Mouse (Mus musculus) lung, postnatal 14 days (tissue): ENCODE measurements at regions not wholly inside any gene's neighbourhood (a gene's known extent, or its start where the extent isn't known, plus 50 kb on each side); places are given as distances from the start of the nearest gene placed in this dataset.

Experiments
- DNase-seq: peaks from one replicate; pipeline ENCODE4 v3.0.0; 2021

- no peak for DNase-seq
Measured at GRCm38 (mm10) chr6:67113261-67113660, 76.0 kb upstream of the Gadd45a start.

DNA sequence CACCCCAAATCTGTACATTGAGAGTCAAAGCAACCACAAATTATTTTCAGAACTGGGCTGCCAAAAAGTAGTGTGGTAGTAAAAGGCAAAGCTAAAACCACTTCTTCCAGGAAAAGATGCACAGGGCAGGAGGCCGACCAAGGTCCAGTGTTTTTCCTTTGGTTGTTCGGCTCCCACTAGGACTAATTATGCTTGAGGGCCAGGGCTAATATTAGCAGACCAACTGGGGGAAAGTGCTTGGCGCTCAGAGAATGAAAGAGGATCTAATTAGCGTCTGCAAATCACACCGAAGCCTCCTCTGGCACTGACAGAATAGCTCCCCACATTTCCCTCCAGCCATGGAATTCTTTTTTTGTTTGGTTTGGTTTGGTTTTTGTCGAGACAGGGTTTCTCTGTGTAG, 75.1 kb upstream of the Gadd45a start:
- no peak for DNase-seq

DNA sequence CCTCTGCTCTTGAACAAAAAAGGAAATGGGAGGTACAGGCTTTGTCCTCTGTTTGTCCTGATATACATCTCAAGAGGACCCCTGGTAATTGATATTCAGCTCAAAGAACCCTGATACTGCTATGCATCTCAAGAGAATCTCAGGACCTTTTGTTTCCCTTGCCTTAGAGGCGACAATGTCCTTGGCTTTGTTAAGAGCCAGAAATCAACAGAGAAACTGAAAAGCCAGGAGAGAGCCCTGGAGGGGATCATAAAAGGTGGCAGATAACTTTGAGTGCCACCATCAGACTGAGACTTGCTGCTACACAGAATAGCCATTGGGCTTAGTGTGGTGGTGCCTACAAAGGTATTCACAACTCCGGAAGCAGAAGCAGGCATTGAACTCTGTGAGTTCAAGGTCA, 74.3 kb upstream of the Gadd45a start:
- no peak for DNase-seq

DNA sequence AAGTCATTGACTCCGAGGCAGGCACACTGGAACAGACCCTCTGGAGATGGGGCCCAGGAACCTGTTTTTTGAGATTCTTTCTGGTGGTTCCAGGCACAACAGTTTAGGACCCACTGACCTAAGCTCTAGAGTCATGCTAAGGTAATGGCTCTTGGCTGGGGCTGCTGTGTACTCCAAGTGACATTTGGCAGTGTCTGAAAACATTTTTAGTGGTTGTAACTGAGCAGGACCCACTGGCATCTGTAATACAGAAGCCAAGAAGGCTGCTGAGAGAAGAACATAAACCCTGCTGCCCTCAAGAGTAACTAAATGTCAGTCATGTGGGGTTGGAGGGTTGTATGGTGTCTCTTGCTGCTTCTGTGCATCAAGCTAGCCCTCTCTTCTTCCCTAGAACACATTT, 73.1 kb upstream of the Gadd45a start:
- no peak for DNase-seq

DNA sequence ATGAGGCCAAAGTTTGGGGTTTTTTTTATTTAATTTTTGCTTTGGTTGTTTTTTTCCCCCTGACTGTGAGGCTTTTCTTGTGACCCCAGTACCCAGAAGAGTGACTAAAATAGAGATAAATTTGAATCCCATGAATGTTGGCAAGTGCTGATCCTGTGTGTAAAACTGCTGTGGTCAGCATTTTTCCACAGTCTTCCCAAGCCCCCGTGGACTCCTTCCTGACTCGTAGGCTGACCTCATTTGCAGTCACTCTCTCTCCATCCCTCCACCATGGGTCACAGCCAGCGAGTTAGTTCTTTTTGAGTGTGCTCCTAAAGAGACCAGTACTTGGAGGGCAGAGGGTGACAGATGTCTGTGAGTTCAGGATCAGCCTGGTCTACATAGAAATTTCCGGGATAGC, 72.5 kb upstream of the Gadd45a start:
- no peak for DNase-seq

- DNase-seq, result no peak
Measured at GRCm38 (mm10) chr6:67107517-67107916, 70.3 kb upstream of the Gadd45a start.

DNA sequence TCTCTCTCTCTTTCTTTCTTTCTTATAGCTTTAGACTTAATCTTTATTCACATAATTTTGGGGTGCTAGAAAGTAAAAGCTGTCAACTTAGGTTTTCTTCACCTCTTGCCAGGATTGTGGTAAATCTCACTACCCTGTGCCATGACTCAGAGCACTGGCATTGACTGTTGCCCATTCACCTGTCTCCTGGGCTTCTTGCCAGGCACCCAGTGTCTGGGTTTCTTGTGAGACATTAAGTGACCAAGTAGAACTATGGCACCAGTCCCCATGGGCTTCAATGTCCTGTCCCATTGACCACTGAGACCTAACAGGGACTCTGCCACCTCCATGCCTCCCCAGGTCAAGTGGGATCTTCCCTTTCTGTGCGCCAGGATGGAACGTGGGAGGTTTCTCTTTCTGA, 69.2 kb upstream of the Gadd45a start:
- DNase-seq, result no peak

GRCm38 (mm10) chr6:67105386-67105785, 68.1 kb upstream of the Gadd45a start:
- DNase-seq, result no peak

DNA sequence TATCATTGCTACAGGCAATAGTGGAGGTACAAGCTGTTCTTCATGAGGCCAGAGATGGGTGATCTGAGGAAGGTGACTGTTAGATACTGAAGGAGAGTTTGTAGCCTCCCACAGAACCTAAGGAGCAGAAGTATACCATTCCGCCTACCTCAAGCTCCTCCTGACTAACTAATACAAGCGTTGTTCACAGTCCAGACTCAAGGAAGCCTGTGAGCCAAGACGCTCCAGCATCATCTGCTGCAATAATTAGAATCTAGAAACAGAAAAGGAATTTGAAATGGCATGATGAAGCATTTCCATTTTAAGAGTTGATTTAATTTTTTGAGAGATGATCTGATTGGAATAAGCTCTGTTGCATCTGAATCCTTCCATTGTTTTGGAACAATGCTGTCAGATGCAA, 66.9 kb upstream of the Gadd45a start:
- no peak for DNase-seq

GRCm38 (mm10) chr6:67102541-67103134, 65.4 kb upstream of the Gadd45a start:
- DNase-seq, result peak; percentile 55

DNA sequence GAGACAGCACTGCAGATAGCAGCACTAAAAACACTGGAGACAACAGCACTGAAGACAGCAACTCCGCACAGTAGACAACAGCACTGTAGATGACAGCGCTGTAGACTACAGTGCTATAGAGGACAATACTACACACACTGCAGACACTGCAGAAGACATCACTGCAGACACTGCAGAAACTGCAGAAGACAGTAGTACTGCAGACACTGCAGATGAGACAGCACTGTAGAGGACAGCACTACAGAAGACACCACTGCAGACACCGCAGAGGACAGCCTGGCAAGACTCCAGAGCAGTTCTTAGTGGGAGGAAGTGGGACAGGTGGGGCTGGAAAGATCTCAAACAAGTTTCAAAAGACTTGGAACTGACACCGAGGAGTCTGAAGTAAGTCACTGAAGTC, 64.8 kb upstream of the Gadd45a start:
- DNase-seq, result peak; percentile 33

DNA sequence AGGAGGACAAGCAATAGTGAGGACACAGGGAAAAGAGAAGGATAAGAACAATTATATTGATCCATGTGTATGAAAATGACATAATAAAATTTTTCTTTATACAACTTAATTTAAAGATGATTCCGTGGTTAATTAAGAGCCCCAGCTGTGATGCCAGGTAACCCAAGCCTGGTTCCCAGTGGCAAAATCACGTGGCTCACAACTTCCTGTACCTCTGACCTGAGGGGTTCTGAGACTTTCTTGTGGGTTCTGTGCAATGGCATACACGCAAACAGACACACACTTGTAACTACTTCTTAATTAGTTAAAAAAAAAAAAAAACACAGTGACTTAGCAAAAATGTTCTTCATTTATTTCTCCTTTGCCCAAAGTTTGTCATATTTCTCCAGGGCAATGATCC, 57.2 kb upstream of the Gadd45a start:
- DNase-seq, result no peak

DNA sequence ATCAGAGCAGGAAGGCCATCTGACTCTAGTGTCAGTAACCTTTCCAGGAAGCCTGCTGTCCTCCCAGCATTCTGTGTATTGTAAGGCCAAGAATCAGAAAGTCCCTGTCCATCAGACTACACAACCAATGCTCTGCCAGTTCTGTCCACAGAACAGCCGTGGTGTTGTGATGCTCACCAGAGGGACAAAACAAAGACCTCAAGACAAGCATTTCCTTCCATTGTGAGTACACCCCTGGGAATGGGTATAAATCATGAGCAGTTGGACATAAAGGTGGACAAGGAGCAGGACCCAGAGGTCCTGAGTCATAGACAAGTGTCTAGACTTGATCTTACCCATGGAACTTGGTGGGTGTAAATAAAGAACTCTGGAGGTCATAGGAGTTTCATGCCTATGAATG, 55.9 kb upstream of the Gadd45a start:
- no peak for DNase-seq

DNA sequence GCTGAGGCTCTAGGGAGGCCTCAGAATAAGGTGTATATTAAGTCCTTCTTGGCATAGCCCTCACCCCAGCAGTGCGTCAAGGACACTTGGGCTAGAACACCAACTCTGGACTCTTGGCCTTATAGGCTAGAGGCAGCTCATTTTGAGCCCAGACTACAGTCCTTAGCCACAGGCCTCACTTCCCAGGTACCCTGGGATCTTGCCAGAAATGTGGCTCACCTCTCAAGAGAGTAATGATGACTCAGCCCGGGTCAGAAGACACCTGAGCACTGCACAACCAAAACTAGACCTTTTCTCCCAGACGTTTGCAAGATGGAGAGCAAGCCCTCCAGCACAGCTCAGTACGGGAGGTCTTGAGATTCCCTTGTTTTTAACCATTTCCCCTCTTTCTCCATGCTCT, 52.9 kb upstream of the Gadd45a start:
- no peak for DNase-seq

DNA sequence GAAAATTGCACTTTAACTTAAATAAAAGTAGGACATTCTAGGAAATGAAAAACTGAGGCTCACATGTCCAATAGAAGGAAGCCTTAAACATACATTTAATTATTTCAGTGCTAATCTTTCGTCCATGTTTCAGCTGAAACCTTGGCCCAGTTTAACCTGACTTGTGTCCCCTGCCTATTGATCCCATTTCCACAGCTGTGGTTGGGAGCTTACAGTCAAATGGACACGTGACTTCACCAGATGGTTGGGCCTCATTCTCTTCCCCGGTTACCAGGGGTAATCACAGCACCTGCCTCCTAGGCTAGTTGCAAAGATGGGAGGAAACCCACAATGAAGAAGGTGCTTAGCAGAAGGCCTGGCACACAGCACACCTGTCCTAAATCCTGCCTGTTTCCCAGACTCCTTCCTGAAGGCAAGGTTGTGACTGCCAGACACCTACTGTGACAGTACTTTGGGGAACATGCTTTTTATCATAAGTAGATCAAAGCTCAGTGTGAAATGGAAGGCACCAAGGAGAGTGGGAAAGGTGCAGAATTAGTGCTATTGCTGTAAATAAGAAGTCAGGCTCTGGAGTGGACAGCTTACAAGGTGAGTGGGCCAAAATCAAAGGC, 52.4 kb upstream of the Gadd45a start:
- DNase-seq, result no peak

DNA sequence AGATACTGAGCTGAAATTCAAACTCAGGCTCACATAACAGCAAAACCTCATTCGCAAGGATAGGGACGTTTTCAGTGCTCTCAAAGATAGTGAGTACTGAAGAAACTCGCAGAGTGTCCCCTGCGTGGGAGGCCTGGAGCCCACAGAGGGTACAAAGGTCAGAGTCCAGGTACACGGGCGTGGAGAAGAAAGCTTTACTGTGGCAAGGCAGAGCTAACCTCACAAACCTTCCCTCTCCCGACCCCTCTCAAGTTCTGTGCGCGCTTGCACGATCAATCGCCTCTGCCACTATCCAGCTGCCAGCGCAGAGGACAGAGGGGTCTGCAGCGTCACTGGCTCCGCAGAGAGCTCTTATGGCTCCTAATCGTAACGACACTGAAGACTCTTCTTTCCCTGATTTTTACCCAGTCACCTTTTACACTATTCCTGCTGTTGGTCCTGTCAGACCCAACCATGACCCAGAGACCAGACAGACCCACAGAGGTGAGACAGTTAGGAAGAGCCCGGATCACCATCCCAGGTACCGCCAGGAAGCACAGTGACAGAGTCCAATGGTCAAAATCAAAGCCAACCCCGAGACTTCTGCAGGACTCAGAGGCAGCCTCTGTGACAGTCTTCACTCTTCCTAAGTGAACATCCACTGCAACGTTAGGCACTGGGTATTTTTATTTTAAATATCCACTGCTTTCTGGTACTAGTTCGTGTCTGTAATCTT, 51.6 kb upstream of the Gadd45a start:
- no peak for DNase-seq

DNA sequence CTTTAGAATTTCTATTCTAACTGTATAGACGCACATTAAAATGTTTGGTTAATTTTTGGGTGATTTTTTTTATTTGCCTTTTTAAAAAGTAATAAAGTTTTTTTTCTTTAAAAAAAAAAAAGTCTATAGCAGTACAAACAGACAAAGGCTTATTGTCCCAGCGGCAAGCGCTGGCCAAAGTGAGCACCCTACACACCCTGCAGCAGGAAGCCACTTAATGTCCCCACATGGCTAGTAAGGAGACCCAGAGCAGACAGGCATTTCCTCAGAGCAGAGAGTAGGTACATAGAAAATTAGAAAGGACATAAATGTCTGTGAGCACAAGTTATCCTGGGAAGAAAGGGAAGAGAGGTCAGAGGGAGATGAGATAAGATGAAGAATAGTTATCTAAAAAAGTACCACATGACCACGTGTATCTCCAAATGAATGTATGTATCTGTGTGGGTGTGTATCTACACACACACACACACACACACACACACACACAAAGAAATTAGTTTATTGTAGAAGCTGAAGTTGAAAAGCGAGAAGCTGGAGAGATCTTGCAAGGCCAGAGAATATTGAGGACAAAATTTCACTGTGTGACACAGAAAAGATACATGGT, 50.7 kb upstream of the Gadd45a start:
- DNase-seq, result no peak

DNA sequence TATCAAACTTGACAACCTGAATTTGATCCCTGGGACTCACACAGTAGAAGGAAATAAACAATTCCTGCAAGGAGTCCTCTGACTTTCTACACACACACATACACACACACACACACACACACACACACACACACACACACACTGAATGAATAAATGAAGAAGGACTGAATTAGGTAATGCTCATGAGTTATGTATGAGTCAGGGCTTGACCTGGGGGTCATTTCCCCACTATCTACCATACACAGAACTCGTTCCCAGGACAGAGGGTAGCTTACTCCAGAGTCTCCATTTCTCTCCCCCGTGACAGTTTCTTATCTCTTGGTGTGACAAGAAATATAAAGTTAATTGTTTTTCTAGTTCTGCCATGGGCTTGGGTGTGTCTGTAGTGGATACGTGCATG, 50.1 kb upstream of the Gadd45a start:
- DNase-seq, result no peak
